10 mouse cellular contexts compared by ENCODE assay signal in the genomic region with DNA sequence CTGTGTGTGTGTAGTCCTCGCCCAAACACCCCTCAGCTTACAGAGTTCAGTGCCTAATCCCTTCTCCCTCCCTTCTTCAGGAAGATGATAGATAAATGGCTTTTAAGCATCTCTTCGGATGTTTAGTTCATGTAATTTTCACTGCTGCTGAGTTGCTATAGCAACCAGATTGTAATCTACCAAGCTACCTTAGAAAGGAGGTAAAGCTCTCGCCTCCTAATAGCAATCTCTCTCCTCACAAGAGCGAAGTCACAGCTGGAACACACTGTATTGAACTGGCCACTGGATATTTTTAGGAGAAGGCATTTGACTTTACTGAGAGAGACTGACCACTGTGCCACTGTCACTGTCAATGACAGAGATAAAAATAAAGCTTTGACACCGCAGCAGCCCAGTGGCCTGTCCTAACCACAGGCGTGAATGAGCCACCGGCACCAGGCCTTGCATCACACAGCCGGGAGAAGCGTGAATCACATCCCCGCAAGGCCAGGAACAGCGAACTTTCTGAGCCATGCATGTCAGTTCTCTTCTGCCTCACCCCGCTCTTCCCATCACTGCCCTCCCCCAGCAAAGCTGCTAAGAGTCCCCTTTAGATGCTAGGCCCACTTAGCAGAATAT.
DNase-seq lines count a peak whose midpoint lies in the region; ATAC-seq and TF ChIP-seq lines count a peak whose summit lies in the region.
"Had no signal": no experiment of that assay in that cellular context is flagged by ENCODE, and none has a peak within 500 bp of the region (broad histone marks: within the 10 kb centered on the region; RNA-seq: fewer than 3 reads in every experiment).

No protein-coding gene starts in this region.

- ATAC-seq in liver, postnatal 0 days = peak; percentile 13; the same call in 1 of the 2 replicates
- ATAC-seq in hindbrain, embryonic 12.5 days (ENCODE audit: low FRiP score) = no peak

- no peak for DNase-seq in liver, postnatal 0 days
- DNase-seq in liver = no peak
- peak; percentile 50 for DNase-seq in brain, adult 2 months (ENCODE audit: low read depth, low spot score)
- no peak for DNase-seq in cerebellum, postnatal 25 days
- DNase-seq in left cerebral cortex, adult 18-20 months (ENCODE audit: low spot score in 2 of 2) = no peak
- DNase-seq: cerebellum, postnatal 36 days; kidney, adult 9 months had no signal

- no peak overlapping the region for H3K9ac ChIP-seq in liver, postnatal 0 days (replicated peaks)
- H3K9ac ChIP-seq in hindbrain, embryonic 12.5 days = no peak overlapping the region
- H3K9ac ChIP-seq: limb, embryonic 13.5 days had no signal

- no peak overlapping the region for H3K4me2 ChIP-seq in liver, postnatal 0 days (ENCODE audit: low read depth, low read length)
- no peak overlapping the region for H3K4me2 ChIP-seq in hindbrain, embryonic 12.5 days (replicated peaks)
- H3K4me2 ChIP-seq: limb, embryonic 13.5 days had no signal

- no peak overlapping the region for H3K4me3 ChIP-seq in liver, postnatal 0 days (ENCODE audit: low read depth, low read length)
- H3K4me3 ChIP-seq in hindbrain, embryonic 12.5 days = no peak overlapping the region
- H3K4me3 ChIP-seq in olfactory bulb, adult 2 months (ENCODE audit: insufficient read depth, low read depth, low read length) = no peak overlapping the region
- H3K4me3 ChIP-seq: limb, embryonic 13.5 days had no signal

- H3K27ac ChIP-seq in liver, postnatal 0 days (ENCODE audit: low read depth) = 0 out of 2 replicates have a peak overlapping the region, but pooled peaks have one; percentile 7
- H3K27ac ChIP-seq in hindbrain, embryonic 12.5 days = peak overlapping the region; percentile 55
- 0 out of 2 replicates have a peak overlapping the region, but pooled peaks have one; percentile 21 for H3K27ac ChIP-seq in olfactory bulb, adult 2 months (ENCODE audit: insufficient read depth, low read depth, low read length)
- H3K27ac ChIP-seq: limb, embryonic 13.5 days had no signal

- WGBS in liver, postnatal 0 days (ENCODE audit: insufficient replicate concordance) = 66% methylated on average over 12 of the region's 12 CpGs
- WGBS in hindbrain, embryonic 12.5 days = 82% methylated on average over 12 of the region's 12 CpGs
- 72% methylated on average over 12 of the region's 12 CpGs for WGBS in olfactory bulb, adult 2 months

- no peaks in the 10 kb centered on the region for H3K9me3 ChIP-seq in liver, postnatal 0 days (ENCODE audit: low read length)
- H3K9me3 ChIP-seq in hindbrain, embryonic 12.5 days (replicated peaks) = no peaks in the 10 kb centered on the region
- H3K9me3 ChIP-seq: limb, embryonic 13.5 days had no signal

- H3K36me3 ChIP-seq in liver, postnatal 0 days (replicated peaks; ENCODE audit: insufficient read depth, low read length) = peaks cover 9% of the 10 kb centered on the region
- H3K36me3 ChIP-seq in hindbrain, embryonic 12.5 days = no peaks in the 10 kb centered on the region

- TF ChIP-seq CTCF in liver, postnatal 0 days (IDR thresholded peaks at IDR 0.05; ENCODE audit: low read depth) = no peak
- TF ChIP-seq CTCF in olfactory bulb, adult 2 months (IDR thresholded peaks at IDR 0.05; ENCODE audit: insufficient read depth, low read depth, low read length) = no peak

- peaks cover 13% of the 10 kb centered on the region for H3K4me1 ChIP-seq in liver, postnatal 0 days (ENCODE audit: insufficient read depth)
- H3K4me1 ChIP-seq in hindbrain, embryonic 12.5 days = peaks cover 8% of the 10 kb centered on the region; the same call in 1 of the 2 replicates
- H3K4me1 ChIP-seq in olfactory bulb, adult 2 months (ENCODE audit: control insufficient read depth, insufficient read depth, low read length) = peaks cover 6% of the 10 kb centered on the region

- H3K27me3 ChIP-seq in liver, postnatal 0 days (ENCODE audit: insufficient read depth, low read length) = no peaks in the 10 kb centered on the region
- no peaks in the 10 kb centered on the region for H3K27me3 ChIP-seq in hindbrain, embryonic 12.5 days
- H3K27me3 ChIP-seq: limb, embryonic 13.5 days had no signal

- no peak for TF ChIP-seq POLR2A in olfactory bulb, adult 2 months (IDR thresholded peaks at IDR 0.05; ENCODE audit: insufficient read depth, low read depth, low read length)

- no peak for TF ChIP-seq EP300 in liver, postnatal 0 days (IDR thresholded peaks at IDR 0.05; ENCODE audit: low read depth)
